Mouse (Mus musculus) heart, postnatal 25 days (tissue): Measurements from ENCODE around the gene Dock9. TPM values are rescaled to one million over a fixed set of nuclear protein-coding genes. Genes with fewer than 3 reads are reported as not detected.
"Not testable (repeated sequence)": the region's sequence is repeated elsewhere in the genome, so short reads cannot be mapped to it uniquely, and the experiment has no call there.

Experiments used
- DNase-seq: peaks from one replicate; pipeline ENCODE4 v3.0.0; 2022; ENCODE audit warnings: low spot score
- intact Hi-C: fragments of 180-260 bp; cut with DNase I; formaldehyde crosslinking; loops from one replicate; pipeline ENCODE4 v1.15.1; 2025
- total RNA-seq, 2 experiments: library from RNA; stranded (reverse); gene quantifications; 2 replicates each; pipeline ENCODE4 v1.2.3; 2021

Gene Dock9
- total RNA-seq, 2 experiments from 2014 or later = 28.7 to 34.2 TPM

DNA sequence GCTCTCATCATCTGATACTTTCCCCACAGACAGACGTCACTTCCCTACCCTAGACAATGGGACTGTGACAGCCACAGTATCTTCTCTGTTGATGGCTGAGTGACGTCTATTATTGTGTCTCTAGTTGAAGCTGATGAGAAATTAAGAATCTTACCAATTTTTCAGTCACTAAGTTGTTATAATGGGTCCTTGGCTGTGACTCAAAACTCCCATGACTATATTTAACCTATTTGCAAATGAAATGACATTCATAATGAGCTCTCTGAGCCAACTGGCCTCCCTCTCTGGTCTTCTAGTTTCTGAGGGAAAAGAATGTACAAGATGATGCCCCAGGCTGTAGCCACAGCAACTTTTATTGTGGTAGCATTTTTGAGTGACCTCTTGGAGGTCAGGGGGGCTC lies 153.3 kb downstream of the Dock9 start:
- intact Hi-C loops = no loop called here

DNA sequence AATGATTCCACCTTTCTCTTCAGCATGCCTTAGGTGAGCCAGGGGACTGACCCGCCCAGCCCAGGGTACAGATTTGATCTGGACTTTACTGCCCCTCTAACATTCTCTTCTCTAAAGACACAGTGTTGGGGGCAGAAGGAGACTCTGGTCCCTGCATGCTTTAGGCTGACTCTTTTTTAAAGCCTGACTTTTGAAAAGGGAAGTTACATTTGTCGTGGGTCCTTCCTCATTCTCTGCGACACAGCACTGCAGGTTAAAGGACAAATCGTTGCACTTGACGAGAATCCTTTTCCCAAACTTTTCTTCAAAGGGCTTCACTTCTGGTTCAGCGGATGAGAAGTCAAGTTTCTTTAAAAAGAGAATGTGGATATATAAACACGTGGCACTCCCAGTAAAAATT lies 156.4 kb downstream of the Dock9 start:
- intact Hi-C loops = no loop called here
- DNase-seq = no peak

More for the DNA sequence above, 153.3 kb downstream of the Dock9 start:
- no peak for DNase-seq

- no peak for DNase-seq
- intact Hi-C loops = loop anchor here (5.0 kb wide), 1 partner anchor 115 kb away; no protein-coding TSS in a partner anchor
These were observed 160.6 kb downstream of the Dock9 start for GRCm38 (mm10) chr14:121636935-121637510.

DNA sequence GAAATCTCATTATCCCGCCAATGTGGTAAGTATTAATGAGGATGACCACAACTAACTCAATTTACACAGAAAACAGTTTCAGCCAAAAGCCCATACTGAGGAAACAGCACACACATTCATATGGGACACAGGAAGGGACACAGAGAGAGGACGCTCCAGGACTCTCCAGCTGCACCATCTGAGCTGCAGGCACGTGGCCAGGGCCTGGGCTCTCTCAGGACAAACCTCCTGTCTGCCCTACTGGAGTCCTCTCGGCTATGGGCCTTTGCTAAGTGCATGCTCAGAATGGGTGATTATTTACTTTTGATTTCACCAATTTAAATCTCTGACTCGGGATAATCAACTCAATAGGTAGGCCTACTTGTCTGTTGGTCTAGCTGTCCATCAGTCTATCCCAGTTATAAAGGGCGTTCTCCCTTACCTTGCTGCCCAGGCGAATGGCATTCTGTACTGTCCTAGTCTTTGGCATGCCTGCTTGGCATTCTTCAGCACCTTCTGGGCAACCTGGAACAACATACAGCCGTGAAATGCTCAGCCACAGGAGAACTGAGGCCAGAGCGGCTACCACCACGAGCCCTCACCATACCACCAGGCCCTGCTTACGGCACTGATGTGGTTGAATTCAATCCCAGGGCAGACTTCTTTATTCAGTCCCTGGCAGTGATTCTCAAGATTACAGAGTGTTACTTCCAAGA lies 162.8 kb downstream of the Dock9 start:
- intact Hi-C loops = loop anchor here (5.0 kb wide), 1 partner anchor 117 kb away; no protein-coding TSS in a partner anchor
- DNase-seq = no peak

DNA sequence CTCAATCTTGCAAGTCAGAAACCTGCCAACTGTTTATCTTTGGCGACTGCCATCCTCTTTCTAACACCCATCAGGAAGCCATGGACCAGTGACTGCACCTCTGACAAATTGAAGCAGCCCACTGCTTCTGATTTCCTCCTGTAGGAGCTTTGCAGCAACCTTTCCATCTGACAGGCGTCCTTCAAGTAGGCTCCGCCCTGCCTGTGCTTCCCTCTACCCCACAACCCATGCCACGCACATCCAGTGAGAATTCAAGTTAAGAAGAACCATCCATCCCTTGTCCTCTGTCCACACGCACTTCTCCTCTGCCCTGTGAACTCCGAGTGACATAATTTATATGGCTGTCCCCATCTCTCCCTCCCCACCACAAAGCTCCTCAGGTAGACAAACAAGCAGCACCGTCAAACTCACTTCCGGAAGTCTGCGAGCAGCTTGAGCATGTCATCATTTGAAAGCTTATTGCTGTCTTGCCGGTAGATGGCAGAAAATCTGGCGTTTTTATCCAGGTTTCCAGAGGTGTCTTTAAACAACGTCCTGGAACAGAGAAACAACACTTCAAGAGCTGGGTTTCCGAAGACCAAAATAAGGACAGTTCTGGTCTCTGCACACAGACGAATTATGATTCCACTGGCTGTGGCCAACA lies 163.4 kb downstream of the Dock9 start:
- no peak for DNase-seq
- intact Hi-C loops = no loop called here

DNA sequence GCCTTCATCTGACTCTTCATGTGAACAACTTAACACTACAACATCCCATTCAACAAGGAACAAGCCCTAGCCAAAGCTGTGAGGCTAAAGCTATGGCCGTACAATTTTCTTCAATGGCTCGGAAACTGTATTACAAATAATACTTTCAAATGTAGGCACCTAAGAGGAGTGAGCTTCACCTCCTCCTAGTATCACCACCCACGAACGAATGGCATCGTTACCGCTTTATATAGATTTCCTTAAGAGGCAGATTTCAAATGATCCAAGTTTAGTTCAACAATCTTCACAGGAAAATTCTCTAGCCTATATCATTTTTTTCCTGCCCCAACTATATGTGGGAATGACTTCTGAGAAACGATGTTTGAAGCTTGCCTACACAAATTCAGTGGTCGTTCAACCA lies 165.7 kb downstream of the Dock9 start:
- no peak for DNase-seq
- intact Hi-C loops = no loop called here

- intact Hi-C loops = no loop called here
- DNase-seq = no peak
These were observed 170.9 kb downstream of the Dock9 start for GRCm38 (mm10) chr14:121626741-121627140.

DNA sequence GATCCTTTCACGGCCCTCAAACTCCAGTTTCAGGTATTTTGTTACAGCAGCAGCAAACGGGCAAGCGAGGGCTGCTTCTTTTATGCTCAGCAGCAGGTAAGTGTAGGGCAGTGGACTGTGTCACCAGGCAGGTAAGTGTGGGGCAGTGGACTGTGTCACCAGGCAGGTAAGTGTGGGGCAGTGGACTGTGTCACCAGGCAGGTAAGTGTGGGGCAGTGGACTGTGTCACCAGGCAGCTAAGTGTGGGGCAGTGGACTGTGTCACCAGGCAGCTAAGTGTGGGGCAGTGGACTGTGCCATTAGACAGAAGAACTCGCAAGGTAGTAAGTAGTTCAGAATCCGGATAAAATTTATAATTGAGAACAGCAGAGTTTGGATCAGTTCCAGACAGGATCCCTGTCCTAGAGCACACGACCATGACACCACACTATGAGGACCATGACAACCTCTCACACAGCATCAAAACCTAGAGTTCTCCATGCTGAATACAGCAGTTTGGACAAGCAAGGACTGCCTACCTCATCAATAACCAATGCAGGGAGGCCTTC lies 173.6 kb downstream of the Dock9 start:
- intact Hi-C loops, DNase-seq: not testable (repeated sequence)

GRCm38 (mm10) chr14:121621806-121622205 lies 175.8 kb downstream of the Dock9 start:
- DNase-seq = no peak
- intact Hi-C loops = no loop called here

GRCm38 (mm10) chr14:121620567-121620966 lies 177.1 kb downstream of the Dock9 start:
- no peak for DNase-seq
- intact Hi-C loops = no loop called here

DNA sequence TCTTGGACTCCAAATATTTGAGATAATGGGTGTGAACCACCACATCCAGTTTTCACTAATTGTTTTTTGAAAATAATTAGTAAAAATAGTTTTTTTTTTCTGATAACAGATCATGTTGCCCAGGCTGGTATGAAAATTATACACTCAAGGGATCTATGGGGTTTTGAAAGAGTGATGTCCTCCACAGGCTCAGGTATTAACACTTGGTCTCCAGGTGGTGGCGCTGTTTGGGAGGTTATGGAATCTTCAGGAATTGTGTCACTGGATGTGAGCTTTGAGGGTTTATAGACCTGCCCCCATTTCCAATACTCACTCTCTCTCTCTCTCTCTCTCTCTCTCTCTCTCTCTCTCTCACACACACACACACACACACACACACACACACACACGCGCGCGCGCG lies 177.5 kb downstream of the Dock9 start:
- DNase-seq = no peak
- intact Hi-C loops = no loop called here

DNA sequence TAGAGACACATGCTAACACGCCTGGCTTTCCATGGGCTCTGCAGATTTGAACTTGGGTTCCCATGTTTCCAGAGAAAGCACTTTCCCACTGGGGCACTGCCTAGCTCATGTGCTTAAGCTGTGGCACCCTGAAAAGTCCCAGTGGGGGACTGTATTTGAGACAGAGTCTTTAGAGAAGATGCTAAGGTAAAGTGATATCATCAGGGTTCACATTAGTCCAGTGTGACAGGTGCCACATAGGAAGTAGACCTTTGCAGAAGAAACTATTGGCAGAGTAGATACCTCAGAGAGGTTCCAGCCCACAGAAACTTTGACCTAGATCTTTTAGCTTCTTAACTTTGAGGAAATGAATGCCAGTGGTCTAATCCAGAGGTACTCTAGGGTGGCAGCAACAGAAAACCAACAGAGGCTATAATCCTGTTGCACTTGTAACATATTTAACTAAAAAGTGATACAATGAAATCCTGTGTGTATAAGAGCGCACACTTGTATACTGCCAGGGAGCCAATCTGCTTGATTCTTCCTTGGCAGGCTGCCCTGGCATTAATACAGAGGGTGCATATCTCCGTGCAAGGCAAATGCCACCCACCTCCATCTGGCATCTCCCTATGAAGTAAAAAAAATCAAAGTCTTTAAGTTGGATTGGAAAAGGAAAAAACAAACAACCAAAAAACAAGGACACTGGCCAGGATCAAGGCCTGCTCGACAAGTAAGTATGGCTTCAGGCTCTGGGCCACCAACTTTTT lies 179.8 kb downstream of the Dock9 start:
- no peak for DNase-seq
- intact Hi-C loops = no loop called here

DNA sequence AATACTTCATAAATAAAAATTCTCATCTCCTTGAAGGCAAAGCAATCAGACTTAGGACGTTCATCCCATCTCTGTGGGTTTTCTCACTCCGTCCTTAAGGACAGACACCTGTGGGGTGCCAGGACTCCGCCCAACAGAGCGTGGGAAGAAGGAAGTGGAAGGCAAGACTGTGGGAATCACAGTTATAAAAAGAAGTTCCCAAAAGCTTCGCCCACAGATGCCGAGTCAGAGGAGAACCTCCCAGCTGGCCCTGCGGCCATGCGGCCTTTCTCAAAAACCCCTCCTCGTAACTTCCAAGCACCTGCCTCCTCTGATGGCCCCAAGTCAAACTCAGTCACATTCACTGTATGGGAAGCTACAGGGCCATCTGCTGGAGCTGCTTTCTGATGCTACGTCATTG lies 182.2 kb downstream of the Dock9 start:
- DNase-seq = no peak

DNA sequence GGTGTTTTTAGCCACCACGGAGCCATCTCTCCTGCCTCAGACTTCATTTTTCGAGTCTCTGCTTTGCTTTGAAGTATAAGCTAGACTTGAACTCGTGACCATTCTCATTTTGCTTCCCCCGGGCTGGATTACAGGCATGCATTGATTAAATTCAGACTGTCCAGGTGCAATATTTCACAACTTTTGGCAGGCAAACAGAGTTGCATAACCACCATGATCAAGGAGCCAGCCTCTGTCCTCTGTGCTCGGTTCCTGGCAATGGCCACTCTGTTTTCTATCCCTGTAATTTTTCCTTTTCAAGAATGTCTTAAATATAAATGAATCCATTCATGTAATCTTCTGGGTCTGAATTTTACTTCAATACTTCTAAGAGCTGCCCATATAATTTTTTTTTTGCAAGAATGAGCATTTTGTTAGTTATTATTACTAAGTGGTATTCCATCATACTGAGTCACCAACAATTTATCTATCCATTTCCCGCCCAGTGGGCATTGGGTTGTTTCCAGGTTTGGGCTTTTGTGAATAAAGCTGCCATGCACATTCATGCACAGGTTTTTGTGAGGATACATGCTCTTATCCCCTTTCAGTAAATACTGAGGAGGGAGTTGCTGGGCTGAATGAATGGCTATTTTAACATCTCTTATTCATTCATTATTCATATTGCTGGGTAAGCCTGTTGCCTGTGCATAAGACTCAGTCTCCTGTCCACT lies 183.0 kb downstream of the Dock9 start:
- DNase-seq = no peak

More for the DNA sequence above, 182.2 kb downstream of the Dock9 start:
- intact Hi-C loops = no loop called here

DNA sequence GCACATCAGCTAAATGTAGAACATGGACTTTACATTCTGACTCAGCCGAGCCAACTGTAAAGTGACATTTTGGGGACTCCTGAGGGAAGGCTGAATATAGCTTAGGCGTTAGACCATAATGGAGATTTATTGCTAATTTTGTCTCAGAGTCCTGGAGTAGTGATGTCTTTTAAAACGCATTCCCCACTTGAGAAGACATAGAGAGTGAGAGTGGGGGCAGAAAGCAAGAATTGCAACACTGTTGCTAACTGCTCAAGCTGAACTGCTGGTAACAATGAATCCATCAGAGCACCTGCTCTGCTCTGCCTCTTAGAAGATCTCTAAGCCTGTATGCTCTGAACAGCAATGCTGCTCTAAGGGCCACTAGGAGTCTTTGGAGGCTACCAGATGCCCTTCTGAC lies 184.1 kb downstream of the Dock9 start:
- intact Hi-C loops = no loop called here
- no peak for DNase-seq

More for the DNA sequence above, 183.0 kb downstream of the Dock9 start:
- intact Hi-C loops = no loop called here

DNA sequence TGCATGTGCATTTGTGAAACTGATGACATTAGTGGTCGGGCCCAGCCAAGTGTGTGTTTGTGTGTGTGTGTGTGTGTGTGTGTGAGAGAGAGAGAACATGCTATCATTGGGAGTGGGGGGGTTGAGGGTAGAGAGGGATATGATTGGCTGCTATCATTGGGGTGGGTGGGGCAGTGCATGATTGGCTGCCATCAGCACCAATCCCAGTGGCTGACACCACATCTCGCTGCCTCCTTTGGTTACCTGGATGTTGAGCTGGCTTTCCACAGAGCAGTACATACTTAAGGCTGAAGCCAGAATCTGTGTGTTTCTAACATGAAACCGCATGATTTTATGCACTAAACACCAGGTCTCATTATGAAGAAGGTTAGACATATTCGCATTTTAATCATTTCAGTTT lies 184.7 kb downstream of the Dock9 start:
- intact Hi-C loops = no loop called here

DNA sequence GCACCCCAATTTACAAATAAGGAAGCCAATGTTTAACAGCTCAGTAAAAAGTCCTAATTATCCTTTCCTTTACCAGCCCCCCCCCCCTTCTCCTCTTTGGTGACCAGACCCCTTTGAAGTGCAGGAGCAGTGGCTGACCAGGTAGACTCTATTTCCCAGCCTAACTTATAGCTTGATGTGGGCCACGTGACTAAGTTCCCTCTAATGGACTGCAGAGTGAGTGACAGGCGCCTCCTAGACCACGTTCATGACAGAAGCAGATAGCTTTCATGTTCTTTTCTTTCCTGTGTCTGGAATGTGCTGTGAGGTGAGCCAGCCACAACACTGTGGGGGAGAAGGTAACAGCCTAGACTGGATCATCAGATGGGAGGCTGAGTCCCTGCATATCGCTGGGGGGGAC lies 186.1 kb downstream of the Dock9 start:
- intact Hi-C loops = no loop called here
- DNase-seq = no peak

More for the DNA sequence above, 184.7 kb downstream of the Dock9 start:
- no peak for DNase-seq

- intact Hi-C loops = no loop called here
- DNase-seq = no peak
These were observed 186.5 kb downstream of the Dock9 start for GRCm38 (mm10) chr14:121611098-121611497.

DNA sequence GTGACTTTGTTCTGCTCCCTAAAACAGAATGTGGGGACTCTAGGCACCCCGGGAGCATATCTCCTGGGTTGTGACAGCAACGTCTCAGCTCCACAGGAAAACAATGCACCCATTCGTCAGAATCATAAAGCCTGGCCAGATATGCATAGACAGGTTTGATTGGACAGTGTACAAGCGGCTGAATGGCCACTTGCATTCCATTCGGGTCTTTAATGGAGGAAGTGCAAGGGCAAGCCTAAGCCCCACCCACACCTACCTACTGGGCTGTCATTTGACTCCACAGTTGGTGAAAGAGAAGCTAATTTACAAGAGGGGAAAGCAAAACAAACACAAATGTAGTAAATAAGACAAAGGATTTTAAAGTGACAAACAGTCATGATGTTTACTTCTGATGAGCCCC lies 189.1 kb downstream of the Dock9 start:
- intact Hi-C loops = no loop called here
- DNase-seq = no peak

- DNase-seq = no peak
- intact Hi-C loops = no loop called here
These were observed 191.2 kb downstream of the Dock9 start for GRCm38 (mm10) chr14:121606433-121606832.
